Mouse (Mus musculus): ENCODE measurements at regions not wholly inside any gene's neighbourhood (a gene's known extent, or its start where the extent isn't known, plus 50 kb on each side); places are given as distances from the start of the nearest gene placed in this dataset.

- TF ChIP-seq CTCF (IDR thresholded peaks at IDR 0.05; ENCODE audit: borderline replicate concordance, insufficient read depth, low read depth, low read length) (no peak), POLR2A (IDR thresholded peaks at IDR 0.05; ENCODE audit: borderline replicate concordance, insufficient read depth, low read length) (no peak)
Observed at GRCm38 (mm10) chr9:23071006-23071405, 151.9 kb upstream of the Bmper start.
